Mouse (Mus musculus) lung, postnatal 4 days (tissue): ENCODE results near the gene Gnl3l.
A peak's percentile ranks its signal among the peaks of the same experiment; 100 is the strongest.

Source experiments
- DNase-seq, 2 experiments: peaks; one replicate each; pipeline ENCODE4 v3.0.0; 2021

Gene Gnl3l

GRCm38 (mm10) chrX:151016938-151017877 is at the start of gene Gnl3l:
Gene Gnl3l, minus strand, starts transcription at chrX:151017322.
- DNase-seq = peak; percentile 91 to 92

- no peak for DNase-seq
Measured at GRCm38 (mm10) chrX:151066071-151066666, 49.0 kb upstream of the Gnl3l start.

DNA sequence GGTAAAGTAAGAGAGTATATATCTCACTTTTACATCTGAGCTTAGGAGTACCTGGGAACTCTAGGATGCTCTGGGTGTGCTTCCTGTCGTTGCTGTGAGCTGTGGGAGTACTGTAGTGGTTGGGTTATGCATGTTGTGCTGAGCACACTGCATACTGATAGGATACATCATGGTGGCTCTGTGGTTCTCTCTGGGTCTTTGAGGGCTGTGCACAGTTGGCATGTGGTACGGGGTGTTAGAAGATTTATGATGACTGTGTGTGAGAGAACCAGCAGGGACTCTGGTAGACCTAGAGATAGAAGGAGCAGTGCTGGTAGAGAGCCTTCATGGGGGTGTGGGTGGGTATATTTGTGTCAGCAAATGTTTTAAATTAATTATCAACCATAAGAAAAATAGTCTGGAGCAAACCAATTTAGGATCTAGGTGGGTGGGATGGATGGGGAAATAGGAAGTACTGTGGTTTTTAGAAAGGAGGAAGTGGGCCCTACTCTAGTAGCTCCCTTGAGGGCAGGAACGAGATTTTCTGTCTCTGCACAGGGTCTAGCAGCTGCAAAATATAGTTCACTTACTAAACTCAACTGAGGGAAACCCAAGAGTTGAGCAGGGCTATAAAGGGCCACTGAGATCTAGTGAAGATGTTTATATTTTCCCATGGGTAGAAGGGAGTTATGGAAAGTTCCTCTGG is 44.6 kb upstream of the Gnl3l start:
- no peak for DNase-seq

GRCm38 (mm10) chrX:151059346-151059745 is 42.2 kb upstream of the Gnl3l start:
- DNase-seq = no peak

- DNase-seq = peak; percentile 33 to 59
Measured at GRCm38 (mm10) chrX:151055559-151055958, 38.4 kb upstream of the Gnl3l start.

DNA sequence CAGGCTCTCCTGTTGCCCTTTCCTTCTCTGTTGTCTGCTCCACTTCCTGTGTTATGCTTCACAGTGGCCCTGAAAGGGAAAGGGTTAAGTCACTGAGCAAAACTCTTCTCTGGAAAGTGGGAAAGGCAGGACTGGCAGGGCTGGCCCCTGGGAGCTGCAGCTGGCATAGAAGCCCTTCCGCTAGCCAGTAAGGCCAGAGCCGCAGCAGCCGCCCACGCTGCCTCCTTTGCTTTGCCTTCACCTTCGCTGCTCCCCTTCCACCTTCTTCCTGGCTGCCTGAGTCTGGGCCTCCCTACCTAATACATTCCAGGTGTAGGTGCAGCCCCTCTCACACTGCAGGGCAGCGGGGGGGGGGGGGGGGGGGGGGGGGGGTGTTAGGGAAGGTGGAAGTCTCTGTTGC is 37.4 kb upstream of the Gnl3l start:
- peak; percentile 12 to 28 for DNase-seq

DNA sequence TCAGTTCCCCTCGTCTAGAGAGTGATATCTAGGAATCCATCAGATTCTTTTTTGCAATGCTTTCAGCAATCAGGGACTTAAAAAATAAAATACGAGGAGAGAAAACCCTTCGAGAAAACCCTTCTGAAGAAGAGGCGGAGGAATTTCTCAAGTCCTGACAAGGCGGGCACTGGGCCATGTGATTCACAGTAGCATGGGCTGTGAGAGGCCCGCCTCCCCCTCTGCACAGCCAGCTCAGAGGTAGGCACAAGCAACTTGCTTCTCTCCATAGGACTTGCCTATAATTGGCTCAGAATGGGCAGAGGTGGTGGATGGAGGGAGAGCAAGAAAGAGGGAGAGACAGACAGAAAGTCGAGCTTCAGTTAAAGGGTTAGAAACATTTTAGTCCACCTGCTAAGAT is 33.2 kb upstream of the Gnl3l start:
- peak in 1 of 2 experiments; percentile 46 for DNase-seq

DNA sequence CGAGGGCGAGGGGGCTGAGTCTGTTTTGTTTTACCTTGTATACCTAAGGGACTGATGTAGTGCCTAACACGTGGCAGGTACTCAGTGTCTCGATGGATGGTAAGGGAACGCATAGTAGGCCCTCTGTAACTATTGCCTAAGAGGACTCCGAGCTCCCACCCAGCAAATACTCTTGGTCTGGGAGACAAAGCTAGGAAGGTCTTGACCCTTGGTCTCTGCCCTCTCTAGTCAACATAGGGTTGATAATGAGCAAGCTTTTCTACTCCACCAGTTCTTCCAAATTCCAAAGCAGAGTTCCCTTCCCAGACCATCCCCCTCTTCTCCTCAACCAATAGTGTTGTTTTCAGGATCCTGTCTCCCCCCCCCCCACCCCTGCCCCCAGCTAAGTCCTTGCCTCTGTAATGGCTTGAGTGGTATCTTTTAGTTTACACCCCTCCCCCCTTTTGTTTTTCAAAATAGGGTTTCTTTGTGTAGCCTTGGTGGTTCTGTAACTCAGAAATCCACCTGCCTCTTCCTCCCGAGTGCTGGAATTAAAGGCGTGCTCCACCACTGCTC is 32.6 kb upstream of the Gnl3l start:
- DNase-seq = no peak

- peak; percentile 29 to 58 for DNase-seq
Measured at GRCm38 (mm10) chrX:151047431-151048058, 30.4 kb upstream of the Gnl3l start.

GRCm38 (mm10) chrX:151046777-151047430 is 29.8 kb upstream of the Gnl3l start:
- DNase-seq = peak; percentile 88 to 90

DNA sequence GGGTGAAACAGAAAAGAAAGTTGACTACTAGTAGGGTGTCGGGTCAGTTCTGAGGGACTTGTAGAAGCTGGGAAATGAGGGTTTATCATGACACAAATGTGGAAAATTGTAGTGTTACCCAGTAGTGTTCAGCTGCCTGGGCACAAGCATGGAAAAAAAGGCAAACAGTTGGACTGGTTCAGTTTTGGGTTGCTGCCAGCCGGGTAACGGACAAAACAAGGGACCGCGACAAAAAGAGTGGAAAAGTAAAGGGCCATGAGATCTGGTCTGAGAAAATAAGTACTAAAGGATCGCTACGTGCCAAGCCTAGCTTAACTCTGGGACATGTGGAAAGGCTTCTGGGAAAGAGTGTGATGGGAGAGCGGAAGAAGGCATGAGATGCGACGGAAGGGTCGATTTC is 29.2 kb upstream of the Gnl3l start:
- DNase-seq = no peak

DNA sequence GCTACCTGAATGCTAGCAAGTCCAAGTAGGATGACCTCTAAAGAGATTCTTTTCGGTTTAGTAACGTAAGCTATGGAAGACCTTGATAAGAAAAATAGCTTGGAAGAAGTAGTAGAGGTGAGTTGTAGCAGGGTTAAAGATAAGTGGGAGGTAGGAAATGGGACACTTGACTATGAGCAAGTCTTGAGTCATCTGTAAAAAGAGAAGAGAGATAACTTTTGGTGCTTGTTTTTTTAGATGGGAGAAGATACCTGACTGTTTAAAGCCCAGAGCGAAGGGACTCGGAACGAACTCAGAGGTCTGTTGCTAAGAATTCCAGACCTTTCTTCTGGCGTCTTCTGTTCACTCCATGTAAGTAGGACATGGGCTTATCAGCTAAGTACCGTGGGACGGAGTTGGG is 28.7 kb upstream of the Gnl3l start, which contains the start of gene Fgd1:
TSS of gene Fgd1 (plus strand) at position 301 of the 400 bp plus-strand sequence.
- no peak for DNase-seq

DNA sequence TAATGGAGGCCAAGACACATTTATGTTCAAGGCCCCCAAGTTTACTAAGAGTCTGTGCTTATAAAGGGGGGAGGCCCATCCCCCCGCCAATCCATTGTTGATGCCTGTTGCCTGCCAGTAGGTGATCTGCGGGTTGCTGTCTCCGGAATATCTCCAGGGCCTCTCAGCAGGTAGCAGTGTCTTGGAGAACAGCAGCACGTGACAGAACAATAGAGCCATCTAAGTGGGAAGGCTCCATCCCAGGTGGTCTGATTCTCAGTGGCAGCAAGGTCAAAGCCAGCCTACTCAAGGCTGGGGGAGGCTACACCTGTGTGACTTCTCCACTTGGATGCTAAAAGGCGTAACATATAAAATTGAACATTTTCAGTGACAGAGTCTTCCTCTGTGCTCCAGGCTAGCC is 24.1 kb upstream of the Gnl3l start:
- DNase-seq = no peak

DNA sequence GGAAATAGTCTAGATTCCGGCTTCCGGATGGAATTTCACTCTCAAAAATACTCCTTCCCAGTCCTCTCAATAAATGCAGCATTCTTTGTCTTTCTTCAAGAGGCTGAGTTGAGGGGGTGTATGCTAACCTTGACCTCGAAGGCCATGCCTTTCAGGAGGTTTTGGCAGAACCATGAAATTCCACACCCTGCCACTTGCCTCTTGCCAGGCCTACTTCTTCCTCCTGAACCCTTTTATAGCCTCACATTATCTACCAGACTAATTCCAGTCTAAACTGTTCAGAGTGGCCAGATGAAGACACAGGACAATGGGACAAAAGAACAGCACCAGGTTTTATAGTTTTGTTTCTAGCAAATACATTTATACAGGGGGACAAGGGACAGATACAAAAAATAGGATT is 14.3 kb upstream of the Gnl3l start:
- no peak for DNase-seq

GRCm38 (mm10) chrX:151018798-151019197 is 1.7 kb upstream of the Gnl3l start:
- no peak for DNase-seq

DNA sequence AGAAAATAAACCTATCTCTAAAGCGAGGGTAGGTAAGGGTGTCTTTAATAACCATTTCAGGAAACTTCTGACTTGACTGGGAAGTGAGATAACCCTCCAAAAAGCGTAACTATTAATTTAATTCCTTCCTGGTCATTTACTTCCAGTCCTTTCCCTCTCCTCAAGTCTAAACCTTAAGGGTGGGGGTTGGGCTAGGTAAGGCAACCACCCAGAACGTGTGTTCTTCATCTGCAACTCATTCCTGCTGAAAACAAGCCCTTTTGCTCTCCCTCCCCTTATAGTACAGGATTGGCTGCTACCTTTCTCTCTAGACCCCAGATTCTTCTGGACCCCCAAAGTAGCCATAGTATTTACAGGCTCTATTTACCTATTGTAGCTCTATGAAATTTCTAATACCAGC is 775 bp upstream of the Gnl3l start:
- no peak for DNase-seq

DNA sequence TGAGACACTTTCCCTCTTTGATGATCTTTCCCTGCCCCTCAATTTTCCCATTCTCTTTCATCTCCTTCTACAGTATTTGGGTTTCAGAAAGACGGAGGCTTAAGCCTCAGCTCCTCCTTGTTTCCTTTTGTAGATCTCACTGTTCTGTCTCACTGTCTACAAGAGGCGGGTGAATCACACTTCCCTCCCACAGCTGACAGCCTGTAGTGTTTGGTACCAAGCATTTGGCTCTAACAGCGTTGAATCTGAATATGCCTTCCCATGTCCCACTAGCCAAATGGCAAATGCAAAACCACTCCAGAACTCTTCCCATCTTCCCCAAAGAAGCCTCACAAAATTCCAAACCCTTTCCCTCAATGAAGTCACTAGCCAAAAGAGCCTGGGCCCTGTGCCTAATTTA is 20.3 kb downstream of the Gnl3l start:
- DNase-seq = no peak

GRCm38 (mm10) chrX:150981621-150982020 is 35.5 kb downstream of the Gnl3l start:
- DNase-seq = no peak

- DNase-seq = no peak
Measured at GRCm38 (mm10) chrX:150975424-150975823, 41.7 kb downstream of the Gnl3l start.

- DNase-seq = no peak
Measured at GRCm38 (mm10) chrX:150963027-150963426, 54.1 kb downstream of the Gnl3l start.

DNA sequence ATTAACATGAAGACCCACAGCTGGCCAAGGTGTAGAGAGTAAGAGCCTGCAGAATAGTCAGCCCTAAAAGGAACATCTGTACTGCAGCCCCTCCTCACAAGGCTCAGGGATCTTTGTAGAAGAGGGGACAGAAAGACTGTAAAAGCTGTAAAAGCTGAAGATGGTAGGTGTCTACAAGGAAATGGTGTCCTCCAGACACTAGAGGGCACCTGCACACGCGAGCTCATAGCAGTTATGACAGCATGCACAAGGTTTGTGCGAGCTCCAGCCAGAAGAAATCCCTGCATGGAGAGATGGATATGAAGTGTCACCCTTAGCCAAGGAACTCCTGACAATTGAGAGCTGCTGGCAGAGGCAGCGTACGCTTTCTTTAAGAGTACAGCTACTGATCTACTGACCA is 56.4 kb downstream of the Gnl3l start:
- DNase-seq = no peak
